Mouse (Mus musculus) inflammation-experienced regulatory T-cells, adult 6 months (primary cell): Measurements from ENCODE around the gene Yjefn3. TPM values are rescaled to one million over a fixed set of nuclear protein-coding genes. Genes with fewer than 3 reads are reported as not detected.

Source experiments
- polyA plus RNA-seq, 3 experiments: library from polyadenylated mRNA; unstranded; fragments of 100-300 nt; shearing (Covaris generic); gene quantifications; one replicate each; pipeline ENCODE4 v1.2.1; 2017

Gene Yjefn3
- polyA plus RNA-seq, 3 experiments from 2014 or later, result 0.56 to 1.1 TPM; not detected in 1

Other genes with a start within 250 kb of the Yjefn3 start
- under 1 TPM; 0.23 to 0.52 (median 0.25) TPM for gene Zfp964, start 248.2 kb downstream of the Yjefn3 start, polyA plus RNA-seq
- gene Zfp869, start 192.0 kb downstream of the Yjefn3 start, polyA plus RNA-seq, result 10 to 100 TPM; 36.0 to 57.8 (median 52.2) TPM
- gene Zfp963, start 152.7 kb downstream of the Yjefn3 start, polyA plus RNA-seq, result 1 to 10 TPM; 3.8 to 8.4 (median 7.1) TPM
- 1 to 10 TPM in 2 of 3 experiments, under 1 TPM in 1; 0.96 to 2.6 (median 1.4) TPM for gene Gm20422, start 127.8 kb downstream of the Yjefn3 start, polyA plus RNA-seq
- gene Atp13a1, start 111.5 kb downstream of the Yjefn3 start, polyA plus RNA-seq, result 10 to 100 TPM; 19.0 to 20.5 (median 20.0) TPM
- gene Zfp866, start 111.5 kb downstream of the Yjefn3 start, polyA plus RNA-seq, result 10 to 100 TPM; 14.0 to 22.5 (median 16.0) TPM
- gene Gmip, start 94.0 kb downstream of the Yjefn3 start, polyA plus RNA-seq, result 100 to 1,000 TPM in 1 of 3 experiments, 10 to 100 TPM in 2; 53.2 to 105 (median 79.3) TPM
- under 1 TPM; 0.18 to 0.77 (median 0.51) TPM for gene Lpar2, start 80.3 kb downstream of the Yjefn3 start, polyA plus RNA-seq
- gene Pbx4, start 70.2 kb downstream of the Yjefn3 start, polyA plus RNA-seq, result 10 to 100 TPM in 2 of 3 experiments, 1 to 10 TPM in 1; 7.5 to 20.8 (median 18.4) TPM
- gene Cilp2, start 15.0 kb downstream of the Yjefn3 start, polyA plus RNA-seq, result not detected
- gene Tssk6, start 528 bp downstream of the Yjefn3 start, polyA plus RNA-seq, result 1 to 10 TPM in 1 of 3 experiments, under 1 TPM in 1, not detected in 1; 0.35 to 1.2 TPM
- 100 to 1,000 TPM; 194 to 284 (median 245) TPM for gene Ndufa13, start 154 bp downstream of the Yjefn3 start, polyA plus RNA-seq
- gene Gatad2a, start 93.7 kb upstream of the Yjefn3 start, polyA plus RNA-seq, result 10 to 100 TPM; 20.1 to 29.0 (median 23.2) TPM
- gene Mau2, start 140.0 kb upstream of the Yjefn3 start, polyA plus RNA-seq, result 10 to 100 TPM; 35.3 to 56.2 (median 45.5) TPM
- 10 to 100 TPM; 38.0 to 52.9 (median 52.6) TPM for gene Sugp1, start 140.1 kb upstream of the Yjefn3 start, polyA plus RNA-seq
- gene Tm6sf2, start 170.2 kb upstream of the Yjefn3 start, polyA plus RNA-seq, result under 1 TPM in 2 of 3 experiments, not detected in 1; 0.59 to 0.94 TPM
- gene Hapln4, start 180.7 kb upstream of the Yjefn3 start, polyA plus RNA-seq, result not detected
- gene Ncan, start 218.2 kb upstream of the Yjefn3 start, polyA plus RNA-seq, result not detected
- 10 to 100 TPM; 37.8 to 49.3 (median 40.1) TPM for gene Nr2c2ap, start 228.6 kb upstream of the Yjefn3 start, polyA plus RNA-seq
- gene Rfxank, start 236.4 kb upstream of the Yjefn3 start, polyA plus RNA-seq, result 10 to 100 TPM; 36.6 to 71.1 (median 66.0) TPM
- gene Borcs8, start 236.8 kb upstream of the Yjefn3 start, polyA plus RNA-seq, result 10 to 100 TPM; 83.2 to 86.8 (median 86.6) TPM
- gene Mef2b, start 237.0 kb upstream of the Yjefn3 start, polyA plus RNA-seq, result 1 to 10 TPM in 1 of 3 experiments, under 1 TPM in 2; 0.29 to 2.2 (median 0.36) TPM